Mouse (Mus musculus): ENCODE results near the gene Naa35.

DNA sequence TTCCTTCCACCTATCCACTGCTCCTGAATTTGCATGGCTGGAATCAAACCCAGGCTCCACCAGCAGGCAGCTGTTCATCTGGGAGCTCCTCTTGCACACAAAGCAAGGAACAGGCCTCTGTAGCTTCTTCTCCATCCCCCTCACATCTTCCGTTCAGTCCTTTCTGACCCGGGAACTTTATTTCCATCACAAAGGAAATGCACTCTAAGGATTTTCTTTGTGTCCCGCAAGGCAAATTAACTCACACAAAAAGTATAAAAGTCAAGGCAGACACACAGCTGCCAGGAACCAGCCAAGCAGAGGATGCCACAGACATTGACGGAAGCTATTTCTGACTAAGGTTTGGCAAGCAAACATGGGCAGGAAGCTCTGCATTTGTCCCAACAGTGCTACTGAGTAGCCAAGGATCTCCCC lies 71.9 kb downstream of the Naa35 start:
- TF ChIP-seq USF1 (IDR thresholded peaks at IDR 0.05; ENCODE audit: low read depth), result no peak
- TF ChIP-seq CTCF (IDR thresholded peaks at IDR 0.05; ENCODE audit: control insufficient read depth, insufficient read depth, insufficient read length), result no peak
- no peak for TF ChIP-seq MYOD1 (IDR thresholded peaks at IDR 0.05; ENCODE audit: control insufficient read depth, insufficient read length, low read depth)
- TF ChIP-seq MYOG (IDR thresholded peaks at IDR 0.05; ENCODE audit: control insufficient read depth, extremely low read depth, insufficient read length), result no peak
- TF ChIP-seq MAX (IDR thresholded peaks at IDR 0.05), result no peak
